7 mouse cellular contexts compared by ENCODE assay signal in genomic region chr13:54055448-54055861, GRCm38 (mm10). TPM values are rescaled to one million over a fixed set of nuclear protein-coding genes. Genes with fewer than 3 reads are reported as not detected.
DNase-seq lines count a peak whose midpoint lies in the region; ATAC-seq and TF ChIP-seq lines count a peak whose summit lies in the region.

TSS of gene Drd1 (minus strand) at chr13:54055705.

- H3K9me3 ChIP-seq in kidney, embryonic 15.5 days (replicated peaks), result no peaks in the 10 kb centered on the region
- no peaks in the 10 kb centered on the region for H3K9me3 ChIP-seq in limb, embryonic 14.5 days (ENCODE audit: control insufficient read depth, low read length)
- no peaks in the 10 kb centered on the region for H3K9me3 ChIP-seq in midbrain, embryonic 16.5 days (replicated peaks; ENCODE audit: control insufficient read depth, low read length, poor library complexity, severe bottlenecking)

- no peak for TF ChIP-seq POLR2A in limb, embryonic 14.5 days (IDR thresholded peaks at IDR 0.05; ENCODE audit: borderline replicate concordance, extremely low read depth, insufficient read depth, insufficient read length)

- peak; percentile 67 for ATAC-seq in kidney, embryonic 15.5 days (replicated peaks; ENCODE audit: low FRiP score)
- peak; percentile 65; the same call in 1 of the 2 replicates for ATAC-seq in limb, embryonic 14.5 days (ENCODE audit: low FRiP score, low read depth)
- ATAC-seq in midbrain, embryonic 16.5 days, result peak; percentile 88

- peak within 1 kb of the TSS; percentile 42; the same call in 1 of the 2 replicates for H3K9ac ChIP-seq in kidney, embryonic 15.5 days
- H3K9ac ChIP-seq in limb, embryonic 14.5 days (ENCODE audit: low read depth, low read length, severe bottlenecking), result peak within 1 kb of the TSS; percentile 47
- H3K9ac ChIP-seq in midbrain, embryonic 16.5 days (ENCODE audit: low read depth, low read length), result peak within 1 kb of the TSS; percentile 32

- DNase-seq in adrenal gland, postnatal 10 days, result peak; percentile 84
- DNase-seq in embryo, embryonic 11.5 days (ENCODE audit: low read depth, low spot score), result peak; percentile 49
- peak; percentile 50 to 76 for DNase-seq in heart, adult 18-20 months
- peak; percentile 58 for DNase-seq in limb, embryonic 14.5 days (ENCODE audit: low spot score)
- DNase-seq in spleen, postnatal 14 days (ENCODE audit: low spot score in 2 of 2), result peak; percentile 17 to 35

- H3K4me2 ChIP-seq in kidney, embryonic 15.5 days, result peak within 1 kb of the TSS; percentile 99
- H3K4me2 ChIP-seq in limb, embryonic 14.5 days (replicated peaks; ENCODE audit: low read depth, low read length, severe bottlenecking), result peak within 1 kb of the TSS; percentile 77
- peak within 1 kb of the TSS; percentile 71 for H3K4me2 ChIP-seq in midbrain, embryonic 16.5 days (ENCODE audit: low read length)

- H3K4me3 ChIP-seq in kidney, embryonic 15.5 days (replicated peaks), result peak within 1 kb of the TSS; percentile 56
- peak within 1 kb of the TSS; percentile 42 for H3K4me3 ChIP-seq in limb, embryonic 14.5 days (replicated peaks; ENCODE audit: low read length)
- H3K4me3 ChIP-seq in midbrain, embryonic 16.5 days (ENCODE audit: low read depth, low read length), result peak within 1 kb of the TSS; percentile 37

- 0% methylated on average over 31 of the region's 31 CpGs for whole genome bisulfite sequencing in kidney, embryonic 15.5 days
- WGBS in limb, embryonic 14.5 days, result under 1% methylated on average over 31 of the region's 31 CpGs
- WGBS in midbrain, embryonic 16.5 days, result 0% methylated on average over 31 of the region's 31 CpGs

- peaks cover 11% of the 10 kb centered on the region for H3K4me1 ChIP-seq in kidney, embryonic 15.5 days
- no peaks in the 10 kb centered on the region for H3K4me1 ChIP-seq in limb, embryonic 14.5 days (ENCODE audit: control insufficient read depth, insufficient read depth, low read length)
- H3K4me1 ChIP-seq in midbrain, embryonic 16.5 days (ENCODE audit: control insufficient read depth, insufficient read depth, low read length), result peaks cover 3% of the 10 kb centered on the region; the same call in 1 of the 2 replicates

- H3K36me3 ChIP-seq in kidney, embryonic 15.5 days, result no peaks in the 10 kb centered on the region
- no peaks in the 10 kb centered on the region for H3K36me3 ChIP-seq in limb, embryonic 14.5 days (ENCODE audit: control insufficient read depth, insufficient read depth, low read length)
- no peaks in the 10 kb centered on the region for H3K36me3 ChIP-seq in midbrain, embryonic 16.5 days (ENCODE audit: control insufficient read depth, insufficient read depth, low read length)

- no peak within 1 kb of the TSS for H3K27ac ChIP-seq in kidney, embryonic 15.5 days
- H3K27ac ChIP-seq in limb, embryonic 14.5 days (replicated peaks; ENCODE audit: low read depth, low read length), result no peak within 1 kb of the TSS
- no peak within 1 kb of the TSS for H3K27ac ChIP-seq in midbrain, embryonic 16.5 days (ENCODE audit: low read length)

- peaks cover 45% of the 10 kb centered on the region for H3K27me3 ChIP-seq in kidney, embryonic 15.5 days
- peaks cover 45% of the 10 kb centered on the region for H3K27me3 ChIP-seq in limb, embryonic 14.5 days (ENCODE audit: control insufficient read depth, insufficient read depth, low read length)
- peaks cover 9% of the 10 kb centered on the region; the same call in 1 of the 2 replicates for H3K27me3 ChIP-seq in midbrain, embryonic 16.5 days (ENCODE audit: control insufficient read depth, insufficient read depth, low read depth, low read length)

RNA-seq across cellular contexts. Expression of gene Drd1, which starts in this region (rescaled TPM):
- under 1 TPM; 0.27 to 0.66 TPM for total RNA-seq in adrenal gland, postnatal 10 days (2021)
- under 1 TPM; 0.15 to 0.65 TPM for total RNA-seq in heart, adult 18-20 months (2021)
- 0.32 and 0.49 TPM in 2 replicates for polyA plus RNA-seq in kidney, embryonic 15.5 days (2015; fragmentation: Nextera tagmentation; extraction: Ambion mirVana)
- polyA plus RNA-seq in limb, embryonic 14.5 days (2012; rRNA removed), result 0.03 and 0.06 TPM in 2 replicates
- 0.06 and 0.19 TPM in 2 replicates for polyA plus RNA-seq in limb, embryonic 14.5 days (2014; fragmentation: Nextera tagmentation; extraction: Ambion mirVana)
- 3.5 and 5.2 TPM in 2 replicates for polyA plus RNA-seq in midbrain, embryonic 16.5 days (2015; fragmentation: Nextera tagmentation; extraction: Ambion mirVana)

Comparison
In these comparisons a context has a peak if more than half of its experiments do, and no peak if none do; other contexts are left out.
1. Peak in DNase-seq in adrenal gland, postnatal 10 days; RNA of the gene not detected or under 1 TPM.
2. Peak in DNase-seq in heart, adult 18-20 months; RNA of the gene not detected or under 1 TPM.
3. Peak in ATAC-seq, H3K4me3 ChIP-seq, H3K9ac ChIP-seq and H3K4me2 ChIP-seq in kidney, embryonic 15.5 days; RNA of the gene not detected or under 1 TPM.
4. Peak in DNase-seq, ATAC-seq, H3K4me3 ChIP-seq, H3K9ac ChIP-seq and H3K4me2 ChIP-seq in limb, embryonic 14.5 days; RNA of the gene not detected or under 1 TPM.
5. DNase-seq: peak in every context shown above with its lines; median percentile 84 in adrenal gland, postnatal 10 days; 63 in heart, adult 18-20 months; 58 in limb, embryonic 14.5 days; 49 in embryo, embryonic 11.5 days; 26 in spleen, postnatal 14 days.